12 mouse cellular contexts compared by ENCODE assay signal in the genomic region with DNA sequence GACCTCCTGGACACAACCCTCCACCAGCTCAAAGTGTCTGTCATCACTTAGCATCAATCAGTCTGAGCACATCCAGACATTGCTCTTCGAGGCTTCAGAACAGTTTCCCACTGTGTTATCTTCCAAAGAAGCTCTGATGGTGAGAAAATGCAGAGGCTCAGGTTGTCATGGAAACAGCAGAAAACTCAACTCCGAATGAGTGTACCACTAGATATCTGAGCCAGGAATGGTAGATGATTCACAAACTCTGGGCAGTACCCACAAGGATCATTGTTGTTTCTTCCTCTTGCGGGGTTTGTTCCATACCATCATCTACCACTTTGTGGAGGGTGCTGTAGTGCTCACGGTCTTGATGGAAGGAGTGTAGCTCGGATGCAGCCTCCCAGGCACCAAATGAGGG. TPM values are rescaled to one million over a fixed set of nuclear protein-coding genes. Genes with fewer than 3 reads are reported as not detected.
DNase-seq lines count a peak whose midpoint lies in the region.
"Had no signal": no experiment of that assay in that cellular context is flagged by ENCODE, and none has a peak within 500 bp of the region (broad histone marks: within the 10 kb centered on the region; RNA-seq: fewer than 3 reads in every experiment).

No protein-coding gene starts in this region.

- intact Hi-C loops in left cerebral cortex, postnatal 4 days (cut with DNase I), result no loop called here

- peak; percentile 34 for DNase-seq in left cerebral cortex, adult 11 months (ENCODE audit: low spot score)
- DNase-seq in left cerebral cortex, postnatal 4 days, result no peak
- DNase-seq in brain, embryonic 18.5 days (ENCODE audit: low read depth, low spot score), result peak; percentile 36
- DNase-seq in layer of hippocampus, adult 8-10 months (ENCODE audit: low spot score in 2 of 2), result peak; percentile 41 to 46
- DNase-seq in right cerebral cortex, postnatal 25 days, result peak; percentile 46
- no peak for DNase-seq in gastrocnemius, postnatal 10 days
- no peak for DNase-seq in neural tube, embryonic 10.5 days (ENCODE audit: extremely low spot score, low spot score)
- DNase-seq: cerebellum, postnatal 10 days; gastrocnemius, postnatal 25 days; thymus, postnatal 36 days had no signal

RNA-seq across cellular contexts. Expression of a gene that starts 4.4 kb away (rescaled TPM):
- total RNA-seq in left cerebral cortex, postnatal 4 days (2021), result 1 to 10 TPM in 1 of 2 experiments, under 1 TPM in 1; 0.94 to 1.2 TPM
- 1 to 10 TPM; 3.1 to 5.3 (median 3.9) TPM for total RNA-seq in layer of hippocampus, adult 8-10 months (2022)
- 1 to 10 TPM in 1 of 2 experiments, under 1 TPM in 1; 0.88 to 1.1 TPM for total RNA-seq in gastrocnemius, postnatal 10 days (2021)
- total RNA-seq: megakaryocyte progenitor cell, adult 5-6 weeks had no signal

RNA-seq across cellular contexts. Expression of a gene that starts 35.9 kb away (rescaled TPM):
- total RNA-seq in left cerebral cortex, postnatal 4 days (2021), result under 1 TPM; 0.36 to 0.99 TPM
- total RNA-seq in layer of hippocampus, adult 8-10 months (2022), result 1 to 10 TPM in 2 of 4 experiments, under 1 TPM in 1, not detected in 1; 0.43 to 1.1 (median 1.0) TPM
- under 1 TPM in 1 of 2 experiments, not detected in 1; 0.45 TPM for total RNA-seq in gastrocnemius, postnatal 10 days (2021)

RNA-seq across cellular contexts. Expression of a gene that starts 47.8 kb away (rescaled TPM):
- not detected for total RNA-seq in left cerebral cortex, postnatal 4 days (2021)
- total RNA-seq in layer of hippocampus, adult 8-10 months (2022), result under 1 TPM in 1 of 4 experiments, not detected in 3; 0.17 TPM
- total RNA-seq in gastrocnemius, postnatal 10 days (2021), result not detected
- total RNA-seq: gastrocnemius, postnatal 25 days; megakaryocyte progenitor cell, adult 5-6 weeks had no signal

RNA-seq across cellular contexts. Expression of a gene that starts 54.5 kb away (rescaled TPM):
- under 1 TPM in 1 of 2 experiments, not detected in 1; 0.52 TPM for total RNA-seq in left cerebral cortex, postnatal 4 days (2021)
- total RNA-seq in layer of hippocampus, adult 8-10 months (2022), result not detected
- not detected for total RNA-seq in gastrocnemius, postnatal 10 days (2021)
- total RNA-seq: CH12.LX; gastrocnemius, postnatal 25 days; megakaryocyte progenitor cell, adult 5-6 weeks had no signal

Comparison
In these comparisons a context has a peak if more than half of its experiments do, and no peak if none do; other contexts are left out.
1. DNase-seq: peak in left cerebral cortex, adult 11 months (single experiment), brain, embryonic 18.5 days (single experiment), layer of hippocampus, adult 8-10 months (2 of 2) and right cerebral cortex, postnatal 25 days (single experiment); none in left cerebral cortex, postnatal 4 days (single experiment), gastrocnemius, postnatal 10 days (single experiment) and neural tube, embryonic 10.5 days (single experiment).